Mouse (Mus musculus): Measurements from ENCODE around the gene Rasl11b. TPM values are rescaled to one million over a fixed set of nuclear protein-coding genes. Genes with fewer than 3 reads are reported as not detected.

Gene Rasl11b
- total and polyA plus RNA-seq, 2 experiments from 2014 or later, result 7.2 to 17.1 TPM

DNA sequence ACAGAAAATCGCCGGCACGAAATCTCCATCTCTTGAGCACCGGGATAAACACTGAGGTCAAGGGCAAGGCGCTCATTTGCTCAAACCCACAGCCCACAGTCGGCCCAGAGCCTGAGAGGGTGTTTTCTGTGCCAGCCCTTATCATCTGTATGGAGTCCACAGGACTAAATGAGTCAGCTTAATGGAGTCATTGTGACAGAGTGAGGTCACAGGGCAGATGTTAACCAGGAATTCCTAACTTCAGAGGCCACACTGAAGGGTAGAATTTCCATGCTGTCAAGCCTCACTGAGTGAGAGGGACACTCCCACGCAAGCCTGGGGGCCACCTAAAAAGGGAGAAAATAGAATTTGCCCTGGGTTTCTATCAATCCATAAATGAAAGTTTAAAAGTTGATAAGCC lies 35.2 kb upstream of the Rasl11b start:
- Histone ChIP-seq H3K36me3 (ENCODE audit: insufficient read depth, low read length) (no peaks in the 10 kb centered on the region), H3K4me2 (ENCODE audit: low read depth, low read length) (no peak overlapping the region), H3K9me3 (ENCODE audit: low read length) (no peaks in the 10 kb centered on the region), H3K27ac (no peak overlapping the region), H3K9ac (replicated peaks; ENCODE audit: low read length) (no peak overlapping the region), H3K4me1 (ENCODE audit: insufficient read depth, low read length) (peaks cover 10% of the 10 kb centered on the region; the same call in 1 of the 2 replicates), H3K4me3 (ENCODE audit: low read length) (no peak overlapping the region), H3K27me3 (ENCODE audit: insufficient read depth, low read length) (no peaks in the 10 kb centered on the region)
- WGBS, result 68% methylated on average over 7 of the region's 7 CpGs
- DNase-seq (ENCODE audit: low spot score) (no peak), ATAC-seq (no peak)
- TF ChIP-seq CTCF (IDR thresholded peaks at IDR 0.05; ENCODE audit: low read depth), result no peak

GRCm38 (mm10) chr5:74160349-74160748 lies 34.7 kb upstream of the Rasl11b start:
- 80% methylated on average over 4 of the region's 4 CpGs for WGBS
- Histone ChIP-seq H3K27ac (no peak overlapping the region), H3K9me3 (ENCODE audit: low read length) (no peaks in the 10 kb centered on the region), H3K36me3 (ENCODE audit: insufficient read depth, low read length) (no peaks in the 10 kb centered on the region), H3K9ac (replicated peaks; ENCODE audit: low read length) (no peak overlapping the region), H3K4me2 (ENCODE audit: low read depth, low read length) (no peak overlapping the region), H3K4me3 (ENCODE audit: low read length) (no peak overlapping the region), H3K27me3 (ENCODE audit: insufficient read depth, low read length) (no peaks in the 10 kb centered on the region), H3K4me1 (ENCODE audit: insufficient read depth, low read length) (peaks cover 10% of the 10 kb centered on the region; the same call in 1 of the 2 replicates)
- DNase-seq (ENCODE audit: low spot score), result no peak
- ATAC-seq, result no peak
- no peak for TF ChIP-seq CTCF (IDR thresholded peaks at IDR 0.05; ENCODE audit: low read depth)

GRCm38 (mm10) chr5:74161297-74161926 lies 33.7 kb upstream of the Rasl11b start:
- no peak for TF ChIP-seq CTCF (IDR thresholded peaks at IDR 0.05; ENCODE audit: low read depth)
- Histone ChIP-seq H3K9me3 (ENCODE audit: low read length) (no peaks in the 10 kb centered on the region), H3K9ac (replicated peaks; ENCODE audit: low read length) (no peak overlapping the region), H3K36me3 (ENCODE audit: insufficient read depth, low read length) (no peaks in the 10 kb centered on the region), H3K4me2 (ENCODE audit: low read depth, low read length) (peak overlapping the region; percentile 44), H3K27me3 (ENCODE audit: insufficient read depth, low read length) (no peaks in the 10 kb centered on the region), H3K4me1 (ENCODE audit: insufficient read depth, low read length) (peaks cover 10% of the 10 kb centered on the region; the same call in 1 of the 2 replicates), H3K27ac (no peak overlapping the region), H3K4me3 (ENCODE audit: low read length) (no peak overlapping the region)
- whole genome bisulfite sequencing, result 12% methylated on average over 15 of the region's 15 CpGs
- peak; percentile 69 for DNase-seq (ENCODE audit: low spot score)
- ATAC-seq, result peak; percentile 64

GRCm38 (mm10) chr5:74162013-74162412 lies 33.1 kb upstream of the Rasl11b start:
- ATAC-seq (no peak), DNase-seq (ENCODE audit: low spot score) (no peak)
- peaks cover 10% of the 10 kb centered on the region; the same call in 1 of the 2 replicates for H3K4me1 ChIP-seq (ENCODE audit: insufficient read depth, low read length)
- no peaks in the 10 kb centered on the region for H3K36me3 ChIP-seq (ENCODE audit: insufficient read depth, low read length)
- WGBS, result 25% methylated on average over 3 of the region's 3 CpGs
- no peak overlapping the region for H3K9ac ChIP-seq (replicated peaks; ENCODE audit: low read length)
- peak overlapping the region; percentile 44 for H3K4me2 ChIP-seq (ENCODE audit: low read depth, low read length)
- no peaks in the 10 kb centered on the region for H3K9me3 ChIP-seq (ENCODE audit: low read length)
- TF ChIP-seq CTCF (IDR thresholded peaks at IDR 0.05; ENCODE audit: low read depth), result no peak
- no peaks in the 10 kb centered on the region for H3K27me3 ChIP-seq (ENCODE audit: insufficient read depth, low read length)
- H3K4me3 ChIP-seq (ENCODE audit: low read length), result no peak overlapping the region
- H3K27ac ChIP-seq, result no peak overlapping the region

- H3K4me1 ChIP-seq (ENCODE audit: insufficient read depth, low read length), result peaks cover 10% of the 10 kb centered on the region; the same call in 1 of the 2 replicates
- DNase-seq (ENCODE audit: low spot score) (peak; percentile 25), ATAC-seq (no peak)
- H3K4me2 ChIP-seq (ENCODE audit: low read depth, low read length), result no peak overlapping the region
- 64% methylated on average over 6 of the region's 6 CpGs for WGBS
- no peak overlapping the region for H3K4me3 ChIP-seq (ENCODE audit: low read length)
- H3K27me3 ChIP-seq (ENCODE audit: insufficient read depth, low read length), result no peaks in the 10 kb centered on the region
- no peak overlapping the region for H3K27ac ChIP-seq
- H3K36me3 ChIP-seq (ENCODE audit: insufficient read depth, low read length), result no peaks in the 10 kb centered on the region
- no peak overlapping the region for H3K9ac ChIP-seq (replicated peaks; ENCODE audit: low read length)
- TF ChIP-seq CTCF (IDR thresholded peaks at IDR 0.05; ENCODE audit: low read depth), result no peak
- H3K9me3 ChIP-seq (ENCODE audit: low read length), result no peaks in the 10 kb centered on the region
These were observed 31.9 kb upstream of the Rasl11b start for GRCm38 (mm10) chr5:74163141-74163540.

DNA sequence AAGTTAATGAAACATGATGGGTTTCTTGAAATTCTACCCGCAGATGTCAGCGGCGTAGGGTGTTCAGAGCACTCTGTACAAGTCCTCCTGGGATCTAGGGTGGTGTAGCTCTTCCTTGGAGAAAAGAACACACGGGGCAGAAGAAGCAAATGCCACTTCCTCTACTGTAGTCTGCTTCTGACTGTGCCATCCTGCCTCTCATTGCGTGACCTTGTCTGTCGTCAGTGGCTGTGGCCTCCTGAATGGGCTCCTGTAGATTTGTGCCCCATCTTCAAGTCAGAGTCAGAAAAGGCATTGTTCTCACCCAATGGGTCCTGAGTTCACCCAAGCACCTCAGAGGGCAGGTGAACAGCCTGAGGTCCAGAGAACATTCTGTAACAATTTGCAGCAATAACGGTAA lies 30.5 kb upstream of the Rasl11b start:
- ATAC-seq, result no peak
- H3K9me3 ChIP-seq (ENCODE audit: low read length), result no peaks in the 10 kb centered on the region
- DNase-seq (ENCODE audit: low spot score), result no peak
- H3K4me1 ChIP-seq (ENCODE audit: insufficient read depth, low read length), result peaks cover 10% of the 10 kb centered on the region; the same call in 1 of the 2 replicates
- no peak overlapping the region for H3K4me3 ChIP-seq (ENCODE audit: low read length)
- no peak overlapping the region for H3K9ac ChIP-seq (replicated peaks; ENCODE audit: low read length)
- 88% methylated on average over 7 of the region's 7 CpGs for WGBS
- H3K27me3 ChIP-seq (ENCODE audit: insufficient read depth, low read length), result no peaks in the 10 kb centered on the region
- H3K27ac ChIP-seq, result no peak overlapping the region
- H3K36me3 ChIP-seq (ENCODE audit: insufficient read depth, low read length), result no peaks in the 10 kb centered on the region
- TF ChIP-seq CTCF (IDR thresholded peaks at IDR 0.05; ENCODE audit: low read depth), result no peak
- H3K4me2 ChIP-seq (ENCODE audit: low read depth, low read length), result no peak overlapping the region

GRCm38 (mm10) chr5:74166642-74167041 lies 28.4 kb upstream of the Rasl11b start:
- H3K4me2 ChIP-seq (ENCODE audit: low read depth, low read length), result no peak overlapping the region
- H3K27ac ChIP-seq, result no peak overlapping the region
- WGBS, result 89% methylated on average over 3 of the region's 3 CpGs
- no peaks in the 10 kb centered on the region for H3K27me3 ChIP-seq (ENCODE audit: insufficient read depth, low read length)
- DNase-seq (ENCODE audit: low spot score) (no peak), ATAC-seq (no peak)
- peaks cover 6% of the 10 kb centered on the region; the same call in 1 of the 2 replicates for H3K4me1 ChIP-seq (ENCODE audit: insufficient read depth, low read length)
- H3K9me3 ChIP-seq (ENCODE audit: low read length), result no peaks in the 10 kb centered on the region
- no peaks in the 10 kb centered on the region for H3K36me3 ChIP-seq (ENCODE audit: insufficient read depth, low read length)
- TF ChIP-seq CTCF (IDR thresholded peaks at IDR 0.05; ENCODE audit: low read depth), result no peak
- no peak overlapping the region for H3K4me3 ChIP-seq (ENCODE audit: low read length)
- H3K9ac ChIP-seq (replicated peaks; ENCODE audit: low read length), result no peak overlapping the region

Measured in hindbrain, postnatal 0 days (tissue).